Mouse (Mus musculus) kidney, adult 11 months (tissue): ENCODE measurements around the gene Myh3.

Experiments
- DNase-seq: peaks from one replicate; pipeline ENCODE4 v3.0.0; 2022

Gene Myh3

DNA sequence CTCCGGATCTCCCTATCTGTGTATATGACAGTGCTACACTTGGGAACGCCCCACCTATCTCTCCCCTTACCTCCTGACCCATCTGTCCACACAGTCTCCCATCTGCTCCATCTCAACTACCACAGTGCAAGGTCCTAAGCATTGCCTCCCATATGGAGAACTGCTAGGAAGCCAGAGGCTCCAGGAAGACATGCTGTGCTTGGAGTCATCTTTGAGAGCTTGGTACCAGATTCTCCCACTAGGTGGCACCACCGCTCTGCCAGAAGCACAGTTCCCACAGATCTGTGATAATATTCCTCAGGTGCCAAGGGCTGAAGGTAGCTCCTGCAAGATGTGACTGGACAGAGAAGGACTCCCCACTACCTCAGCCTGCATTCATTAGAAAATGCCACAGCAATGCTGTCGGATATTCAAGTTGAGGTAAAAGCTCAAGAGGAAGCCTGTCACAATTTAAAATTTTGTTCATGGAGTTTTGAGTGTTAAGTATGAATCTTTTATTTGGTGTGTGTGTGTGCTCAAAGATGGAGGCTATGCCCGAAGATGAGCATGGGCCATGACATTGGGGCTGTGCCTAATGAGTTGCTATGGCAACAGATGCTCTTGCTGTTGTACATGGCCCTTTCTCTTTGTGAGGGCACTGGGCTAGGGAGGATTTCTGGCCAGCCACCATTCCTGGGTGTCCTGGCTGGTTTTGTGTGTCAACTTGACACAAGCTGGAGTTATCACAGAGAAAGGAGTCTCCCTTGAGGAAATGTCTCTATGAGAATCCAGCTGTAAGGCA, 32.3 kb downstream of the Myh3 start:
- DNase-seq, result peak; percentile 43

DNA sequence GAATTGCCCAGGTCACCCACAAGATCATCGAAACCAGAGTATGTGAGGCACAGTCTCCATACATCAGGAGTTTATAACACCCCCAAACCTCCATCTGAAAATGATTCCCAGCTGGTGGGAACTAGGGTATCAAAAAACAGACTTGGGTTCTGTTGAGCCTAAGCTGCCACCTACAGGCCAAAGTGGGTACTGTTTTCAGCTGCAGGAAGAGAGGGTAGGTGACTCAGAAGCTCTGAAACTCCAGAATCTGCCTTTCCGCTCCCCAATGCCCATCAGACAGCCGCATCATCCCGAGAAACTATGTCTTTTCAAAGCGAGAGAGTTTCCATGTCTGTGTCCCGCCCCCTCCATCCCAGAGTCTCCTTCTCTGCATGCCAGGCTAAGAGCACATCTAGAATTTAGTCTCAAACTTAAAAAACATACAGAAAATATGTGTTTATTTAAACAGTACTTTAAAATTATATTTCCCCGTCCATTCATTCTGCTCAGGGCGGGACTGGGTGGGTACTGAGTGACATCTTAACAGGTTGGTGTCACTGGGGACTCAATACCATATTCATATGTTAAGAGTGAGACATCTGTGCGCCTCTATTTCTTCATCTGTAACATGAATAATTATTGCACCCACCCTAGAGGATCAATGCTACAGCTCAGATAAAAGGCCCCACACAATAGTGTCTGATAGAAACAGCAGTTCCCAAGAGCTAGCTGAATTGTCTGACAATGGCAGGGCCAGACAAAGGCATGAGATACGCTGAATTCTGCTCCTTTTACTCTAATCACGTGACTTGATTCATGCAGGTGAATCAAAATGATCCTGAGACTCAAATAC, 34.1 kb downstream of the Myh3 start:
- peak; percentile 11 for DNase-seq

DNA sequence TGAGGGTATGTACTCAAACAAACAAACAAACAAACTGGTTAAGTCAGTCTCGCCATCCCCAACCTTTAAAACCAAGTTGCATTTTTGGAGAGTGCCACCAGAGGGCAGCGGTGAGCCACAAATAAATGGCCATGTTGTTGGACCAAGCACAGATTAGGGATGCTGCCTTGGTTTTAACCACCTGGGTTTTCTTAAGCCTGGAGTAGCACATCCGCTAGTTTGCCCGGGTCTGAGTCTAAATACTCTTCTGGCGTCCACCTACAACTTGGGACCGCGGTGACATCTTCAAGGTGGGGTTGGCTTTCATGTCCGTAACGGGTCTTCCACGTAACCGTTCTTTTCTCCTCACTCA, 34.7 kb downstream of the Myh3 start:
- peak; percentile 12 for DNase-seq

DNA sequence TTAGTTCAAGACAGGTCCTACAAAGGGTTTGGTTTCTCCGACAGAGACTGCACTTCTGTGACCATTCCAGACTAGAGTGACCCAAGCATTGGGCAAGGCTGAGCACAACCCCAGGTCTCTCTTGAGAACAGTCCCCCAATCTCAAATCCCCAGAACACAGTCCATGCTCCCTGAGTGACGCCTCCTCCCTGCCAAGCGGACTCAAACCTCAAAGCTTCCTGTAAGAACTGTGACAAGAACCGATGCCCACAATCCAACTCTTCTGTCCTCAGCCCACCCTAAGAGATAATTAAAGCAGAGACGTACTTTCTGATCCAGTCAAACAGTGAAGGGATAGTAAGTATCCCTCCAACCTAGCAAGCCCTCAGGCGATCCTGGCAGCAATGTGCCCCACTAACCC, 35.3 kb downstream of the Myh3 start:
- no peak for DNase-seq

DNA sequence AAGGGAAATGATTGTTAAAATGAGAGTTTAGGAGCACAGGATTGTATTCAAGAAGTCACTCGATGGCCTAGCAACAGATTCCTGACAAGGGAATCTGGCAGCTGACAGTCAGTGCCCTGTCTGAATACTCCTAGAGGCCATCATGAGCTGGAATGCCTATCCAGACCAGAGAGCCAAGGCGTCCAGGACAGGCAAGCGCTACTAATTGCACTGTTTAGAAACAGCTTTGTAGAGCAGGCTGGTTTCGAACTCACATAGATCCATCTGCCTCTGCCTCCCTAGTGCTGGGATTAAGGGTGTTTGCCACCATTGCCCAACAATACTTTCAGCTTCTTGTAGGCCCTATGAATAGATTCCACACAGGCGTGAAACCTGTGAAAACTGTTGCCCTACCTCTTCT, 36.2 kb downstream of the Myh3 start:
- DNase-seq, result no peak

- DNase-seq, result no peak
Observed at GRCm38 (mm10) chr11:67114901-67115300, 36.8 kb downstream of the Myh3 start.

GRCm38 (mm10) chr11:67116725-67117124, 38.6 kb downstream of the Myh3 start:
- DNase-seq, result no peak

DNA sequence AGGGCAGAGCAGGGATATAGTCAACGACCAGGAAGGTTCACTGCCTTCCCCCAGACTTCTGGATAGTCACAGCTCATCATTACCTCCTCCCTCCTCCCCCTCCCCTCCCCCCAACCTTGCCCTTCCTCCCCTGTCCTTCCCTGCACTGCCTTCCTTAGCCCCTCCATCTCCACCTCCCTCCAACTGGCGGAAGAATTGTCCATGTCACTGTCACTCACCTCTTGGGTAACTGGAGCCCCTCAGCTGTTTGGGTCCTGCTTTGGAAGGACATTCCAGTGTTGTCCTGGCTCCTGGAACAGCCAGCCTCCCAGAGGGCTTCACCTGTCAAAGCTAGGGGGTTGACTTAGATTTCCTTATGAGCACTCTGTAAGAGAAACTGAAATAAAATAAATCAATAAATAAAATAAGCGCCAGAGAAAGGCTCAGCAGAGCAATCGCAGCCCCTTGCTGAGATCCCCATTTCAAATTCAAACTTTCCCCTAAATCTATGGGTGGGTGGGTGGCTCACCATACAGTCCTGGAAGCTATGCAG, 41.5 kb downstream of the Myh3 start:
- no peak for DNase-seq

- no peak for DNase-seq
Observed at GRCm38 (mm10) chr11:67120697-67121294, 42.7 kb downstream of the Myh3 start.

DNA sequence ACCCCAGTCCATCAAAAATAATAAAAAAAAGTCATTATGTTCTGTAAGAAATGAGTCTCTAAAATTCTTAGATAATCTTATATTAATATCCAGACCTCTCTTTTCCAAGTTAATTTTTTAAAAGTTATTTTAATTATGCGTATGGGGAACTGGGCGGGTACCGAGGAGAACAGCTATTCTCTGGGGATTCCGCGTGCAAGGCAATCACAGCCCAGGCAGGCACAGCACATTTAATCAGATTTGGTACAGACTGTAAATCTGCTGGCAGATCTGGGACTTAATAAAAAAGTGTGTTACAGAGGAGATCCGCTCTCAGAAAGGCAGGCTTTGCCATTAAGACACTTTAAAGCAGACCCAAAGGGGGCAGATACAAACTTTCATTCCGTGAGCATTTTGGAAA, 46.8 kb downstream of the Myh3 start:
- no peak for DNase-seq

GRCm38 (mm10) chr11:67125361-67125760, 47.3 kb downstream of the Myh3 start:
- no peak for DNase-seq

GRCm38 (mm10) chr11:67133526-67133925, 55.4 kb downstream of the Myh3 start:
- no peak for DNase-seq

DNA sequence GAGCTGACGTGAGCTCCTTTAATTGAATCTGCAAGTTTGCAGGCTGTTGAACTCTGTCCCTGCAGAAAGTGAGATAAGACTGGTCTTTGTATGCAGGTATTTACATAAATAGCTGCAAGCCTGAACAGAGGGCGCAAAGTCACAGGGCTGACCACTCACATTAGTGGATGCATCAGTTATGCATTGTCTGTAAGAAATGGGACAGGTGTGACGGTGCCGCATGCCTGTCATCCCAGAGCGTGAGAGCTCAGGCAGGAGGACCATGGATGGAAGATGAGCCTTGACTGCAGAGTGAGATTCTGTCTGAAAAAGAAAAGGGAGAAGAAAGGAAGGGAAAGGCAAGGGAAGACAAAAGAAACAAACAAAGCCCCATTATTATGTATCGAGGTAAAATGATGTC, 56.6 kb downstream of the Myh3 start:
- DNase-seq, result no peak

- no peak for DNase-seq
Observed at GRCm38 (mm10) chr11:67135532-67135931, 57.4 kb downstream of the Myh3 start.

DNA sequence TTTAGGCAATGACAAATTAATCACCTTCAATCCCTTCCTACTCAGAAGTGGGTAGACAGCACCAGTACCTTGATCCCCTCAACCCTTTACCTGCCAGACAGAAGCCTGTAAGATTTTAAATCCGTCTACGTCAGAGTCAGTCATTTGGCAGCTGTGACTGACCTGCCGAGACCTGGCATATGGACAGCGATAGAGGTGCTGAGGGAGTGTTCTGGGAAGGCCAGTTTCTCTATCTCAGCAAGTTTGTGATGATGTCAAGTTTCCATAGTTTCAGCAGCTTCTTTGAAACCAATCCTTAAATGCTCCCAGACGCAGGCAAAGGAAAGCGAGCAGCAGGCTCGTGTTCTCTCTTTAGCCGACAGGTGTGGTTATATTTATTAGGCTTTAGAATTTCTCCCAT, 61.5 kb downstream of the Myh3 start:
- DNase-seq, result no peak

DNA sequence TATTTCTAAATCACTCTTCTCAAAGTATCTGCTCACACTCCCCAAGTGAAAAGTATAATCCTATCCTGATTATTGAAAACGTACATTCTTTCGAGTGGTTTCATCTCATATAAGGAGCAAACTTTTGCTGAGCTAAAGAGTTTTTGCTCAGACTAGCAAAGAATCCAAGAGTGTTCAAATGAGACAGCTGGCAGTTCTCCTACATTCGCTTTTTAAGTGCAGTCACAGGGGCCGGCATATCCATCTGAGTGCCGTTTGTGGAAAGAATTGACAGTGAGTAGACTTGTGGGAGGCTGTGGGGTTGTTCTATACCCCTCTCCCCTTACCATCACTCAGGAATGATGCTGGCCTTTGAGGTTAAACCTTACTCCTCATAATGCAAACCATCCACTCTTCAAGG, 62.1 kb downstream of the Myh3 start:
- DNase-seq, result no peak

DNA sequence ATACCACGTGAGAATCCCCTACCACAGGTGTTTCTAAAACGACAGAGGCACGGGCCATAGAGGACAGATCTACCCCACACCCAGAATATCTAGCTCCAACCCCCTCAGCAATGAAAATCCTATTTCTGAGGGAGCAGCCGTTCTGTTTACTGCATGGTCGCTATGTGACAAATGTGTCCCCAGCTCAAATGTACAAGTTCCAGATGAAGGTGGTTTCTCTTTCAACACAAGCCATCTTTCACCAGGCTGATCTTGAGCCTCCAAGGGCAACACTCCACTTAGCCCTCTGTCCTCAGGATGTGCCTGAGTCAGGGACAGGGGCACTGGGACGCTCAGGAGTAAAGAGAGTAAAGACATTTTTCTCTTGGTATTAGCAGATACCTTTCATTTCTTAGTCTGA, 62.9 kb downstream of the Myh3 start:
- no peak for DNase-seq

- no peak for DNase-seq
Observed at GRCm38 (mm10) chr11:67142047-67142446, 63.9 kb downstream of the Myh3 start.

DNA sequence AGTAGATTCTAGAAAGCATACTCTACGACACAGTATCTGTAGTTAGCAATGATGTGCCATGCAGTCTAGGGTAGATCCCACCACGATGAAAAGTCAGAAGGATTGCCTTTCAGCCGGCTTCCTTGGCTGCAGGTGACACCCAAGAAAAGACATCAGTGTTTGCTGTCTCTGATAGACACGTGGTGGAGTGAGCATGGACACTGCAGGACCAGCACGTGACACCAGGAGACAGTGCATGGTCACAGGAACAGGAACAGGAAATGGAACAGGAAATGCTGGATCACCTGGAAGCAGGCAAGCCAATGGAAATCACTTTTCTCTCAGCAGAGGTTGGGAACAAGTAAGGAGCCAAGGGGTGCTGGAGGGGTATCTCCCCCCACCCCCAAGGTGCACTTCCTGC, 65.0 kb downstream of the Myh3 start:
- DNase-seq, result no peak

- no peak for DNase-seq
Observed at GRCm38 (mm10) chr11:67143863-67144498, 65.9 kb downstream of the Myh3 start.

DNA sequence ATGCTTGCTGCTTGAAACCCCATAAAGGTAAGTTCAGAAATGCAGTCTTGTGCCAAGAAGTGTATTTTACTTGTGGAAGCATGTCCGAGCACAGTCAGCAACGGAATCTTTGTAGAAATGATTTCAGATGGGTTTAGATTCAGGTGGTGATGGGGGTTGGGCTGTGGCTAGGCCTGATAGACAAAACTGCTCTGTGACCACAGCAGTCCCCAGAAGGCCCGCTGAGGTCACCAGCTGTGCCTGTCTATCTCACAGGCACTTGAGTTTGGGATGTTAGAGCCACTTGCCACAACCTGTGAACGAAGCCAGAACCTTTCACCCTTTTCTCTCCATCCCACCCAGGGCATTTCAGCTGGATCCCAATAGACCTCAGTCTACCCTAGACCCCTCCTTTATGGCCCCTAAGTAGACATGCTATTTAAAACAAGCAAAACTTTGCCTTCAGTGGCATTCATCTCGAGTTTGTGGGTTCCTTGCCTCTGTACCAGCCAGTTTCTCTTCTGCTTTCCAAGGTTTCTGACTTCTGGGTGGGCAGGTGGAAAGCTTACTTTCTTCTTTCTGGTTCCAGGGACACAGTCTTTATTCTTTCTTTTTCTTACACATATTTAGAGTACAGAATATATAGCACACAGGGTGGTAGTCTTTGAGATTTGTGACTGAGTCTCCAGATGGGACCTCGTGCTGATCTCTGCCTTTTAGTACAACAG, 66.6 kb downstream of the Myh3 start:
- DNase-seq, result no peak
